Mouse (Mus musculus): ENCODE data around the gene Limd1. TPM values are rescaled to one million over a fixed set of nuclear protein-coding genes. Genes with fewer than 3 reads are reported as not detected.

The Limd1 gene
- total and polyA plus RNA-seq, 3 experiments = 14.0 to 30.3 (median 22.8) TPM

DNA sequence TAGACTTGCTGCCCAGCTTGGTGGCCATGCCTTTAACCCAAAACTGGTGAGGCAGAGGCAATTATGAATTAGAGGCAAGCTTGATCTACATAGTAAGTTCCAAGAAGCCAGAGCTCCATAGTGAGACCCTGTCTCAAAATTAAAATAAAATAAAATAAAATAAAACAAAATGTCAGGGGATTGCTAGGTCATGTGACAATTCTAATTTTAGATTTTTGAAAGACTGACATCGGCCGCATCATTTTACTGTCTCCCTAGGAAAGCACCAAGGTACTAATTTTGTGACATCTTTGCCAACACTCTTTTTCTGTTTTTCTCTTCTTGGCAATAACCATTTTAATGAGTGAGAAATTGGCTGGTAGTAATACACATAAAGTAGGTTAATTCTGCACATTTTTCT lies 58.1 kb downstream of the Limd1 start:
- no peaks in the 10 kb centered on the region for H3K9me3 ChIP-seq (replicated peaks)
- no peak overlapping the region for H3K4me3 ChIP-seq (ENCODE audit: low read depth, low read length)
- no peak for ATAC-seq (ENCODE audit: extremely low read depth, insufficient number of reproducible peaks, low FRiP score, poor library complexity, severe bottlenecking)
- H3K27me3 ChIP-seq (ENCODE audit: insufficient read depth, low read length) = no peaks in the 10 kb centered on the region
- H3K4me1 ChIP-seq (ENCODE audit: insufficient read depth, low read depth, low read length) = peaks cover 6% of the 10 kb centered on the region; the same call in 1 of the 2 replicates
- TF ChIP-seq TAL1 (conservative IDR thresholded peaks at IDR 0.05; ENCODE audit: low read depth, low read length) = no peak
- no peak for TF ChIP-seq GATA2 (IDR thresholded peaks at IDR 0.05; ENCODE audit: borderline replicate concordance, low read depth, low read length)
- TF ChIP-seq CTCF (IDR thresholded peaks at IDR 0.05; ENCODE audit: low read depth, low read length) = no peak
- TF ChIP-seq POLR2AphosphoS5 (IDR thresholded peaks at IDR 0.05; ENCODE audit: insufficient replicate concordance, low read depth, low read length) = no peak
- no peak for TF ChIP-seq GATA1 (IDR thresholded peaks at IDR 0.05; ENCODE audit: borderline replicate concordance, low read length)
- DNase-seq (ENCODE audit: low spot score) = no peak
- peaks cover 18% of the 10 kb centered on the region for H3K36me3 ChIP-seq (replicated peaks)

DNA sequence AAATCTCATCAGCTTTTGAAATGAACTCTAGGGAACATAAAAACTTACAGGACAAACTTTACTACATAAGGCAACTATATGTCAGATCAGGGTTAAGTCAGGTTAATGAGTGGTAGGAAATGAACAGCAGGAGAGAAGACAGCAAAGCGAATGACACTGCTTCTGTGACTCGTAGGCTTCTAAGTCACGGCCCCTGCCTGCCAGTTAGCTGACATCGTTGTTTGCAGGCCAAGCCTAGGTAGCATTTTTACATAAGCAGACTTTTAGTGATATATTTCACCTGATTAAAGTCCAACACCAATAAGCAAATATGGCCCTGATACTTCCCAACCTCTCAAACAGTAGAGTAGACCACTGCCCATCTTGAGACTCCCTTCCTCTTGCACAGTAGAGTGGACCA lies 59.7 kb downstream of the Limd1 start:
- Histone ChIP-seq H3K4me3 (ENCODE audit: low read depth, low read length) (no peak overlapping the region), H3K4me1 (ENCODE audit: insufficient read depth, low read depth, low read length) (peaks cover 3% of the 10 kb centered on the region; the same call in 1 of the 2 replicates), H3K36me3 (replicated peaks) (peaks cover 25% of the 10 kb centered on the region), H3K9me3 (replicated peaks) (no peaks in the 10 kb centered on the region), H3K27me3 (ENCODE audit: insufficient read depth, low read length) (no peaks in the 10 kb centered on the region)
- no peak for TF ChIP-seq GATA2 (IDR thresholded peaks at IDR 0.05; ENCODE audit: borderline replicate concordance, low read depth, low read length)
- TF ChIP-seq GATA1 (IDR thresholded peaks at IDR 0.05; ENCODE audit: borderline replicate concordance, low read length) = no peak
- TF ChIP-seq TAL1 (conservative IDR thresholded peaks at IDR 0.05; ENCODE audit: low read depth, low read length) = no peak
- no peak for TF ChIP-seq POLR2AphosphoS5 (IDR thresholded peaks at IDR 0.05; ENCODE audit: insufficient replicate concordance, low read depth, low read length)
- no peak for TF ChIP-seq CTCF (IDR thresholded peaks at IDR 0.05; ENCODE audit: low read depth, low read length)
- ATAC-seq (ENCODE audit: extremely low read depth, insufficient number of reproducible peaks, low FRiP score, poor library complexity, severe bottlenecking) = no peak
- DNase-seq (ENCODE audit: low spot score) = no peak

DNA sequence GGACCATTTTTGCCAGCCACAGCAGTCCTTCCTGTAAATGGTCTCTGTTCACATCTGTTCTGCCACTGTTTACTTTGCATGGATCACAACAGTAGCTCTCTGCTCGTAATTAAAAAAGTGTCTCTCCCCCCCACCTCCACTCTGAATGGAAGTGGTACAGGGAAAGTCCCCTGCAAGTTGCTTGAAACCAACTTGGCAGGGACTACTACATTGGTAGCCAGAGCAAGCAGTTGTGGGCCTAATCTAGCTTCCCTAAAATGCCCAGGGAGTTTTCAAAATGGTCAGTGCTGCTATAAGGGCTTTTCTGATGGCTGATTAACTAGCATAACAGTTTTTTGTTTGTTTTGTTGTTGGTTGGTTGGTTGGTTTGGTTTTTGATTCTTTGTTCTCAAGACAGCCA lies 60.6 kb downstream of the Limd1 start:
- Histone ChIP-seq H3K9me3 (replicated peaks) (no peaks in the 10 kb centered on the region), H3K27me3 (ENCODE audit: insufficient read depth, low read length) (no peaks in the 10 kb centered on the region), H3K36me3 (replicated peaks) (peaks cover 28% of the 10 kb centered on the region), H3K4me3 (ENCODE audit: low read depth, low read length) (no peak overlapping the region), H3K4me1 (ENCODE audit: insufficient read depth, low read depth, low read length) (peaks cover 3% of the 10 kb centered on the region; the same call in 1 of the 2 replicates)
- TF ChIP-seq GATA2 (IDR thresholded peaks at IDR 0.05; ENCODE audit: borderline replicate concordance, low read depth, low read length) (no peak), TAL1 (conservative IDR thresholded peaks at IDR 0.05; ENCODE audit: low read depth, low read length) (no peak), GATA1 (IDR thresholded peaks at IDR 0.05; ENCODE audit: borderline replicate concordance, low read length) (no peak), POLR2AphosphoS5 (IDR thresholded peaks at IDR 0.05; ENCODE audit: insufficient replicate concordance, low read depth, low read length) (no peak), CTCF (IDR thresholded peaks at IDR 0.05; ENCODE audit: low read depth, low read length) (no peak)
- ATAC-seq (ENCODE audit: extremely low read depth, insufficient number of reproducible peaks, low FRiP score, poor library complexity, severe bottlenecking) (no peak), DNase-seq (ENCODE audit: low spot score) (no peak)

DNA sequence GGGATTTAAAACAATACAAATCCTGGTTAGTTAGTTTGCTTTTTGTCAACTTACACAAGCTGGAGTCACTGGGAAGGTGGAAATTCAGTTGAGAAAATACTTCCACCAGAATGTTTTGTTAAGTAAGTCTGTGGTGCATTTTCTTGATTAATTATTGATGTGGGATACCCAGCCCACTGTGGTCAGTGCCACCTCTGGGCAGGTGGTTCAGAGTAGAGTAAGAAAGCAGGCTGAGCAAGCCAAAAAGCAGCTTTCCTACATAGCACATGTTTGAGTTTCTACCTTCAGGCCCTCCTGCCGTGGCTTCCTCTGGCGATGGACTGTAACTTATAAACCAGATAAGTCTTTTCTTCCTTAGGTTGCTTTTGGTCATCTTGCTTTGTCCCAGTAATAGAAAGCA lies 61.3 kb downstream of the Limd1 start:
- Histone ChIP-seq H3K36me3 (replicated peaks) (peaks cover 23% of the 10 kb centered on the region), H3K27me3 (ENCODE audit: insufficient read depth, low read length) (no peaks in the 10 kb centered on the region), H3K4me3 (ENCODE audit: low read depth, low read length) (no peak overlapping the region), H3K4me1 (ENCODE audit: insufficient read depth, low read depth, low read length) (peaks cover 3% of the 10 kb centered on the region; the same call in 1 of the 2 replicates), H3K9me3 (replicated peaks) (no peaks in the 10 kb centered on the region)
- DNase-seq (ENCODE audit: low spot score) (no peak), ATAC-seq (ENCODE audit: extremely low read depth, insufficient number of reproducible peaks, low FRiP score, poor library complexity, severe bottlenecking) (no peak)
- no peak for TF ChIP-seq GATA1 (IDR thresholded peaks at IDR 0.05; ENCODE audit: borderline replicate concordance, low read length)
- TF ChIP-seq GATA2 (IDR thresholded peaks at IDR 0.05; ENCODE audit: borderline replicate concordance, low read depth, low read length) = no peak
- TF ChIP-seq TAL1 (conservative IDR thresholded peaks at IDR 0.05; ENCODE audit: low read depth, low read length) = no peak
- TF ChIP-seq POLR2AphosphoS5 (IDR thresholded peaks at IDR 0.05; ENCODE audit: insufficient replicate concordance, low read depth, low read length) = no peak
- TF ChIP-seq CTCF (IDR thresholded peaks at IDR 0.05; ENCODE audit: low read depth, low read length) = no peak

DNA sequence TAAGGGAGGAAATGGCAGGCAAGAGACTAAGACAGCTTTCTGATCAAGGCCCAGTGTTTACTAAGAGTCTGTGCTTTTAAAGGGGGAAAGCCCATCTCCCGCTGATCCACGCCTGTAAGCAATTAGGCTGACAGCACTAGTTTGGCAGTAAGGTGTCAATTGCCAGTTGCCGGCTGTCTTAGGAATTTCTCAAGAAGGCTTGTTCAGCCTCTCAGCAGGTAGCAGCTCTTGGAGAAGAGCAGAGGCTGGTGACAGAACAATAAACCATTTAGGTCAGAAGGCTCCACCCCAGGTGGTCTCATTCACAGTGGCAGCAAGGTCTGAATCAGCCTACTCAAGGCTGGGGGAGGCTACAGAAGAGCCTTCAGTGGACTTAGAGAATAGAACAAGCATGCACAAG lies 76.1 kb downstream of the Limd1 start:
- Histone ChIP-seq H3K36me3 (replicated peaks) (peaks cover 75% of the 10 kb centered on the region), H3K9me3 (replicated peaks) (no peaks in the 10 kb centered on the region), H3K4me3 (ENCODE audit: low read depth, low read length) (no peak overlapping the region), H3K4me1 (ENCODE audit: insufficient read depth, low read depth, low read length) (no peaks in the 10 kb centered on the region), H3K27me3 (ENCODE audit: insufficient read depth, low read length) (no peaks in the 10 kb centered on the region)
- no peak for ATAC-seq (ENCODE audit: extremely low read depth, insufficient number of reproducible peaks, low FRiP score, poor library complexity, severe bottlenecking)
- DNase-seq (ENCODE audit: low spot score) = no peak
- no peak for TF ChIP-seq CTCF (IDR thresholded peaks at IDR 0.05; ENCODE audit: low read depth, low read length)
- no peak for TF ChIP-seq POLR2AphosphoS5 (IDR thresholded peaks at IDR 0.05; ENCODE audit: insufficient replicate concordance, low read depth, low read length)
- TF ChIP-seq TAL1 (conservative IDR thresholded peaks at IDR 0.05; ENCODE audit: low read depth, low read length) = no peak
- TF ChIP-seq GATA2 (IDR thresholded peaks at IDR 0.05; ENCODE audit: borderline replicate concordance, low read depth, low read length) = no peak
- TF ChIP-seq GATA1 (IDR thresholded peaks at IDR 0.05; ENCODE audit: borderline replicate concordance, low read length) = no peak

Other genes starting within 250 kb of the Limd1 start
- not detected in 2 replicates for gene Tmem158, start 217.9 kb upstream of the Limd1 start, total RNA-seq (2014; fragmentation: Nextera tagmentation)
- gene Tmem158, start 217.9 kb upstream of the Limd1 start, total RNA-seq (2017) = not detected in 2 replicates
- not detected in 2 replicates for gene Tmem158, start 217.9 kb upstream of the Limd1 start, polyA plus RNA-seq (2012)
- gene Lars2, start 111.8 kb upstream of the Limd1 start, total RNA-seq (2014; fragmentation: Nextera tagmentation) = 8,852 and 13,100 TPM in 2 replicates
- 24.7 and 33.7 TPM in 2 replicates for gene Lars2, start 111.8 kb upstream of the Limd1 start, total RNA-seq (2017)
- 12.3 and 33.6 TPM in 2 replicates for gene Lars2, start 111.8 kb upstream of the Limd1 start, polyA plus RNA-seq (2012)
- 42.3 and 43.3 TPM in 2 replicates for gene Sacm1l, start 51.1 kb downstream of the Limd1 start, total RNA-seq (2014; fragmentation: Nextera tagmentation)
- 54.7 and 59.7 TPM in 2 replicates for gene Sacm1l, start 51.1 kb downstream of the Limd1 start, total RNA-seq (2017)
- 1.8 and 2.0 TPM in 2 replicates for gene Sacm1l, start 51.1 kb downstream of the Limd1 start, polyA plus RNA-seq (2012)
- gene Slc6a20b, start 153.9 kb downstream of the Limd1 start, total RNA-seq (2014; fragmentation: Nextera tagmentation) = not detected in 2 replicates
- gene Slc6a20b, start 153.9 kb downstream of the Limd1 start, total RNA-seq (2017) = 0.44 and 0.64 TPM in 2 replicates
- 0.01 TPM in 1 of 2 replicates, not detected in the other for gene Slc6a20b, start 153.9 kb downstream of the Limd1 start, polyA plus RNA-seq (2012)
- not detected in 2 replicates for gene Ccr9, start 199.7 kb downstream of the Limd1 start, total RNA-seq (2014; fragmentation: Nextera tagmentation)
- gene Ccr9, start 199.7 kb downstream of the Limd1 start, total RNA-seq (2017) = 0.11 and 0.17 TPM in 2 replicates
- gene Ccr9, start 199.7 kb downstream of the Limd1 start, polyA plus RNA-seq (2012) = not detected in 2 replicates
- gene Slc6a20a, start 200.2 kb downstream of the Limd1 start, total RNA-seq (2014; fragmentation: Nextera tagmentation) = 16.6 TPM in 1 of 2 replicates, not detected in the other
- gene Slc6a20a, start 200.2 kb downstream of the Limd1 start, total RNA-seq (2017) = 0.05 and 0.29 TPM in 2 replicates
- gene Slc6a20a, start 200.2 kb downstream of the Limd1 start, polyA plus RNA-seq (2012) = not detected in 2 replicates
- 78.5 and 97.2 TPM in 2 replicates for gene Lztfl1, start 239.0 kb downstream of the Limd1 start, total RNA-seq (2014; fragmentation: Nextera tagmentation)
- 40.9 and 49.3 TPM in 2 replicates for gene Lztfl1, start 239.0 kb downstream of the Limd1 start, total RNA-seq (2017)
- 1.4 and 1.8 TPM in 2 replicates for gene Lztfl1, start 239.0 kb downstream of the Limd1 start, polyA plus RNA-seq (2012)

All from G1E (cell line).